Mouse (Mus musculus) lung, postnatal 36 days (tissue): ENCODE measurements around the gene Vps33a.
"Not testable (repeated sequence)": the region's sequence is repeated elsewhere in the genome, so short reads cannot be mapped to it uniquely, and the experiment has no call there.

Experiments
- DNase-seq: peaks from one replicate; pipeline ENCODE4 v3.0.0; 2022; ENCODE audit warnings: mixed read lengths

The Vps33a gene

GRCm38 (mm10) chr5:123523692-123524392 is 49.0 kb downstream of the Vps33a start, which contains the start of gene Diablo:
Gene Diablo (minus strand): TSS chr5:123524176.
- DNase-seq = peak; percentile 99

- DNase-seq = no peak
Observed at GRCm38 (mm10) chr5:123522166-123522565, 50.7 kb downstream of the Vps33a start.

GRCm38 (mm10) chr5:123521621-123522020 is 51.2 kb downstream of the Vps33a start:
- no peak for DNase-seq

- no peak for DNase-seq
Observed at GRCm38 (mm10) chr5:123520666-123521065, 52.2 kb downstream of the Vps33a start.

- DNase-seq = no peak
Observed at GRCm38 (mm10) chr5:123514871-123515270, 58.0 kb downstream of the Vps33a start.

GRCm38 (mm10) chr5:123512102-123512501 is 60.7 kb downstream of the Vps33a start:
- DNase-seq = no peak

- not testable (repeated sequence) for DNase-seq
Observed at GRCm38 (mm10) chr5:123511426-123511825, 61.4 kb downstream of the Vps33a start.

GRCm38 (mm10) chr5:123510160-123510559 is 62.7 kb downstream of the Vps33a start, which contains the start of gene B3gnt4:
Gene B3gnt4 (plus strand): TSS chr5:123510460.
- no peak for DNase-seq

- no peak for DNase-seq
Observed at GRCm38 (mm10) chr5:123508921-123509320, 63.9 kb downstream of the Vps33a start.

- DNase-seq = peak; percentile 88
Observed at GRCm38 (mm10) chr5:123507936-123508723, 64.7 kb downstream of the Vps33a start.

- DNase-seq = no peak
Observed at GRCm38 (mm10) chr5:123501973-123502372, 70.9 kb downstream of the Vps33a start.

- peak; percentile 39 for DNase-seq
Observed at GRCm38 (mm10) chr5:123499717-123500116, 73.1 kb downstream of the Vps33a start.

- no peak for DNase-seq
Observed at GRCm38 (mm10) chr5:123489935-123490334, 82.9 kb downstream of the Vps33a start.

GRCm38 (mm10) chr5:123489112-123489785 is 83.6 kb downstream of the Vps33a start, which contains the start of the genes Lrrc43 and Il31:
Gene Lrrc43 (plus strand): TSS chr5:123489305.
Gene Il31 (minus strand): TSS chr5:123489489.
- no peak for DNase-seq

GRCm38 (mm10) chr5:123487659-123488395 is 85.0 kb downstream of the Vps33a start:
- DNase-seq = no peak
